Mouse (Mus musculus) brain, embryonic 14.5 days (tissue): ENCODE measurements at regions not wholly inside any gene's neighbourhood (a gene's known extent, or its start where the extent isn't known, plus 50 kb on each side); places are given as distances from the start of the nearest gene placed in this dataset.

Source experiments
- CTCF ChIP-seq: fragments of 200-500 bp; IDR thresholded peaks from 2 replicates; pipeline ENCODE4 v1.5.1; 2012; ENCODE audit warnings: inconsistent platforms, mild to moderate bottlenecking, moderate library complexity, borderline replicate concordance; ENCODE audit not compliant: insufficient read depth, insufficient read length; ENCODE audit errors: extremely low read depth
- POLR2A ChIP-seq: fragments of 200-500 bp; IDR thresholded peaks from 2 replicates; pipeline ENCODE4 v1.6.1; 2012; ENCODE audit warnings: mild to moderate bottlenecking, inconsistent platforms, borderline replicate concordance; ENCODE audit not compliant: poor library complexity, insufficient read depth, insufficient read length, severe bottlenecking; ENCODE audit errors: extremely low read depth

DNA sequence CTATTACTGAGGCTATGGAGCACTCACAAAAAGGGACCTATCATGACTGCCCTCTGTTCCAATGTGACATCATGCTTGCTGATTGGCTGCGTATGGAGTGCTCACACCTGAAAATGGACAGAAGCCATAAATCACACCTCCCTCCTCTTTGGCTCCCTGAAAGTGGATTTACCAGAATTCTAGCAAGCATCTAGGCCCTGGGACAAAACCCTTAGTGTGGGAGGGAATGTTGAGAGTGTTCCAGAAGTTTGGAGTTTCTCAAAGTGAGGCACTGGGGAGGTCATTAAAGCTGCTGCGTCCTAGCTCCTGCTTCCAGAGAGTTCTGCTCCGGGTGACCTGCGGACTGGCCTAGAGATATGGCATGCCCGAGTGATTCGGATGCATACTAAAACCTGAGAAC, 62.3 kb upstream of the Egr2 start:
- no peak for TF ChIP-seq CTCF
- TF ChIP-seq POLR2A, result no peak
